Mouse (Mus musculus) ES-CJ7 (cell line): ENCODE data around the gene Prkag1.

ENCODE experiments used
- DNase-seq: peaks from one replicate; pipeline ENCODE4 v3.0.0; 2011; ENCODE audit warnings: low read depth, low spot score

Gene Prkag1

GRCm38 (mm10) chr15:98853161-98853937, 22.0 kb upstream of the Prkag1 start:
- DNase-seq: no peak

GRCm38 (mm10) chr15:98852733-98853132, 21.4 kb upstream of the Prkag1 start:
- DNase-seq: no peak

- DNase-seq: no peak
Observed at GRCm38 (mm10) chr15:98852071-98852470, 20.8 kb upstream of the Prkag1 start.

- no peak for DNase-seq
Observed at GRCm38 (mm10) chr15:98851229-98851818, 20.0 kb upstream of the Prkag1 start.

GRCm38 (mm10) chr15:98850668-98851067, 19.3 kb upstream of the Prkag1 start:
- DNase-seq: no peak

GRCm38 (mm10) chr15:98849956-98850600, 18.8 kb upstream of the Prkag1 start:
- no peak for DNase-seq

GRCm38 (mm10) chr15:98849165-98849564, 17.8 kb upstream of the Prkag1 start:
- no peak for DNase-seq

GRCm38 (mm10) chr15:98846140-98846539, 14.8 kb upstream of the Prkag1 start:
- DNase-seq: no peak

- DNase-seq: no peak
Observed at GRCm38 (mm10) chr15:98845149-98845548, 13.8 kb upstream of the Prkag1 start.

GRCm38 (mm10) chr15:98843595-98844223, 12.4 kb upstream of the Prkag1 start:
- no peak for DNase-seq

- DNase-seq: no peak
Observed at GRCm38 (mm10) chr15:98839671-98840585, 8.6 kb upstream of the Prkag1 start.

- no peak for DNase-seq
Observed at GRCm38 (mm10) chr15:98839161-98839560, 7.8 kb upstream of the Prkag1 start.

GRCm38 (mm10) chr15:98837743-98838103, 6.4 kb upstream of the Prkag1 start:
- DNase-seq: no peak

GRCm38 (mm10) chr15:98837006-98837742, 5.9 kb upstream of the Prkag1 start:
- DNase-seq: no peak

GRCm38 (mm10) chr15:98835291-98835690, 4.0 kb upstream of the Prkag1 start:
- DNase-seq: no peak

- no peak for DNase-seq
Observed at GRCm38 (mm10) chr15:98834059-98834458, 2.7 kb upstream of the Prkag1 start.

- DNase-seq: no peak
Observed at GRCm38 (mm10) chr15:98833281-98833680, 2.0 kb upstream of the Prkag1 start.

GRCm38 (mm10) chr15:98832161-98833058, 1.1 kb upstream of the Prkag1 start:
- DNase-seq: no peak

- DNase-seq: no peak
Observed at GRCm38 (mm10) chr15:98831684-98832035, 339 bp upstream of the Prkag1 start.

GRCm38 (mm10) chr15:98827611-98828011, 3.7 kb downstream of the Prkag1 start:
- no peak for DNase-seq
